Mouse (Mus musculus) hindbrain, embryonic 16.5 days (tissue): Measurements from ENCODE around the gene Mmp23. TPM values are rescaled to one million over a fixed set of nuclear protein-coding genes. Genes with fewer than 3 reads are reported as not detected.
"Not testable (repeated sequence)": the region's sequence is repeated elsewhere in the genome, so short reads cannot be mapped to it uniquely, and the experiment has no call there.

Experiments used
- ATAC-seq: fragments of 200-750 bp; cut with Nextera tagmentation; 2 replicates; pipeline ENCODE4 v1.8.0; 2017; ENCODE audit warnings: moderate TSS enrichment, moderate library complexity
- H3K27ac ChIP-seq: fragments of 300-500 bp; sonication (generic); 2 replicates; pipeline ENCODE4 v1.5.1; 2014; ENCODE audit warnings: low read depth, mild to moderate bottlenecking, control low read depth, low read length, moderate library complexity
- H3K27me3 ChIP-seq: fragments of 300-500 bp; sonication (generic); replicated peaks from 2 replicates; pipeline ENCODE4 v1.6.1; 2014; ENCODE audit warnings: low read length; ENCODE audit not compliant: control insufficient read depth, insufficient read depth
- H3K36me3 ChIP-seq: fragments of 300-500 bp; sonication (generic); 2 replicates; pipeline ENCODE4 v1.6.1; 2014; ENCODE audit warnings: mild to moderate bottlenecking, low read length, moderate library complexity, mixed read lengths; ENCODE audit not compliant: control insufficient read depth, insufficient read depth
- H3K4me1 ChIP-seq: fragments of 300-500 bp; sonication (generic); 2 replicates; pipeline ENCODE4 v1.6.1; 2014; ENCODE audit warnings: low read depth, low read length; ENCODE audit not compliant: control insufficient read depth, insufficient read depth
- H3K4me2 ChIP-seq: fragments of 300-500 bp; sonication (generic); 2 replicates; pipeline ENCODE4 v1.6.1; 2014; ENCODE audit warnings: mild to moderate bottlenecking, low read length, control low read depth, moderate library complexity
- H3K4me3 ChIP-seq: fragments of 300-500 bp; sonication (generic); 2 replicates; pipeline ENCODE4 v1.5.1; 2014; ENCODE audit warnings: mild to moderate bottlenecking, low read length, control low read depth, moderate library complexity
- H3K9ac ChIP-seq: fragments of 300-500 bp; sonication (generic); 2 replicates; pipeline ENCODE4 v1.6.1; 2014; ENCODE audit warnings: low read depth, mild to moderate bottlenecking, control low read depth, low read length, moderate library complexity
- H3K9me3 ChIP-seq: fragments of 300-500 bp; sonication (generic); 2 replicates; pipeline ENCODE4 v1.6.1; 2014; ENCODE audit warnings: mild to moderate bottlenecking, low read length, moderate library complexity; ENCODE audit not compliant: control insufficient read depth
- WGBS: fragments of 180-500 bp; shearing (Covaris S2); extraction: QIAGEN DNeasy Blood & Tissue Kit; methylation state at CpG from one replicate; pipeline ENCODE4 v1.1.7; 2014; 5-methylcytosine and 5-hydroxymethylcytosine counted together
- polyA plus RNA-seq: library from polyadenylated mRNA; unstranded; fragments of >200 nt; fragmentation: Nextera tagmentation; extraction: Ambion mirVana; gene quantifications from 2 replicates; pipeline ENCODE4 v1.2.1, GENCODE M21; 2015

Gene Mmp23
- polyA plus RNA-seq, 1 experiment from 2014 or later: 2.9 TPM

DNA sequence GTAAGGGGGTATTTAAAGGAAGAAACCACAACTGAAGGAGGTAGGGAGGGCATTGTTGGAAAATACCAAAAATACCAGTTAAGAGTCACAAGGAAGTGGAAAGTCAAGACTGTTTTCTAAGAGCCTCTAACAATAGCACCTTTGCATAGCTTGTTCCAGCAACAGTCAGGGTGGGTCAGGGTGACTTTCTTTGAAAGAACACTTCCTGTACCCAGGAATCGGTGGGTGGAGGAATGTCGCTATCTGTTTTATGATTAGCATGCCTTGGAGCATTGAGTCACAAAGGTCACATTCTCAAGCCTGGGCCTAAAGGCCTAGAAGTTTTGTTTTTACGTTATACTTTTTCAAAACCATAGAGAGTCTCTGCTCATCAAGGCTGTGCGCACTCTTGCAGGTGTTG, 34.6 kb upstream of the Mmp23 start:
- not testable (repeated sequence) for H3K9ac ChIP-seq, ATAC-seq, H3K4me1 ChIP-seq, H3K27ac ChIP-seq, H3K4me2 ChIP-seq, H3K36me3 ChIP-seq, H3K4me3 ChIP-seq, H3K27me3 ChIP-seq, H3K9me3 ChIP-seq
- WGBS: 96% methylated on average over 4 of the region's 4 CpGs

DNA sequence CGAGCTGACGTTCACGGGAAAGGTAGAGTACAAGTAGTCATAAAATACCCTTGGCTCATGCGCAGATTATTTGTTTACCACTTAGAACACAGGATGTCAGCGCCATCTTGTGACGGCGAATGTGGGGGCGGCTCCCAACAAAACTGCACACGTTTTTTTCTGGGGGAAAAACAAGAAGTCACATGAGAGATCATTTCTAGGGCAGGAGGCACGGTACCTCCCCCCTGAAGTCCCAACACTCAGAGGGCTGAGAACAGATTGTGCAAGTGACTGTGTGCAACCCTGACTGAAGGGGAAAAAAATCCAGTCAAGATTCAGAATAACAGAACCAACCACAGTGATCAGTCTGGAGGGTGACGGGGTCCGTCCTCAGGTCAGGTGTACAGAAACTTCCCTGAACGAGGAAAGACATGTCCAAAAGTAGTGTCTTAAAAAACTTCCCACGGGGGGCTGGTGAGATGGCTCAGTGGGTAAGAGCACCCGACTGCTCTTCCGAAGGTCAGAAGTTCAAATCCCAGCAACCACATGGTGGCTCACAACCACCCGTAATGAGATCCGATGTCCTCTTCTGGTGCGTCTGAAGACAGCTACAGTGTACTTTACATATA, 30.6 kb upstream of the Mmp23 start:
- H3K4me1 ChIP-seq, H3K4me2 ChIP-seq, H3K36me3 ChIP-seq, H3K4me3 ChIP-seq, H3K27me3 ChIP-seq, H3K9ac ChIP-seq, H3K27ac ChIP-seq, ATAC-seq, H3K9me3 ChIP-seq: not testable (repeated sequence)
- whole genome bisulfite sequencing: 89% methylated on average over 16 of the region's 19 CpGs

DNA sequence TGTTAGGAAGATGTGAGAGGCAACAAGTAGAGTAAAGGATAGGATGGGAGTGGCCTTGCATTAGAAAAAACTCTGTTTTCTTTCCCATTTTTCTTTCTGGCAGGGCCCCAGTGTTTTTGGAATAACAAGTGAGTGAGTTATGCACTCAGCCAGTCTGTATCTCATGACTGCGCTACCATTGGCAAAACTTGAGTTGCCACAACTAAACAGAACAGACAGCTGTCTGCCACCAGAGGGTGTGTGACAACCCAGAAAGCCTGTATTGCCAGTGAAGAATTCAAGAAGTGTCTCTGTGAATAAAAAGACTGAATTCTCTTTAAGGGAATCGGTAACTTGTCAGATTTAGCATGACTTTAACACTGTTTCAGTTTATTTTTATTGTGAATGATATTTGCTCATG, 22.8 kb upstream of the Mmp23 start:
- H3K4me2 ChIP-seq: no peak overlapping the region
- H3K27me3 ChIP-seq: 0 out of 2 replicates have a peak, but pooled peaks cover 2% of the 10 kb centered on the region
- H3K4me1 ChIP-seq: no peaks in the 10 kb centered on the region
- WGBS: 90% methylated on average over 2 of the region's 2 CpGs
- H3K9ac ChIP-seq: no peak overlapping the region
- H3K27ac ChIP-seq: no peak overlapping the region
- no peak for ATAC-seq
- H3K4me3 ChIP-seq: no peak overlapping the region
- H3K9me3 ChIP-seq: no peaks in the 10 kb centered on the region
- no peaks in the 10 kb centered on the region for H3K36me3 ChIP-seq

DNA sequence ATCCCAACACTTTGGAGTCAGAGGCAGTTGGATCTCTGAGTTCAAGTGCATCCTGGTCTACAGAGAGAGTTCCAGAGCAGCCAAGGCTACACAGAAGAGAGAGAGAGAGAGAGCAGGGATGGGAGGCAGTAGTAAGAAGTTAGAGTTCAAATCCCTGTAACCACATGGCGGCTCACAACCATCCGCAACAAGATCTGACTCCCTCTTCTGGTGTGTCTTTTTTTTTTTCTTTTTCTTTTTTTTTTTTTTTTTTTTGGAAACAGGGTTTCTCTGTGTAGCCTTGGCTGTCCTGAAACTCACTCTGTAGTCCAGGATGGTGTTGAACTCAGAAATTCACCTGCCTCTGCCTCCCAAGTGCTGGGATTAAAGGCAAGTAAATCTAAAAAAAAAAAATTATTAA, 18.9 kb upstream of the Mmp23 start:
- Histone ChIP-seq H3K9me3 (no peaks in the 10 kb centered on the region), H3K4me2 (no peak overlapping the region), H3K9ac (no peak overlapping the region), H3K4me3 (no peak overlapping the region), H3K36me3 (no peaks in the 10 kb centered on the region), H3K27me3 (0 out of 2 replicates have a peak, but pooled peaks cover 2% of the 10 kb centered on the region), H3K4me1 (peaks cover 6% of the 10 kb centered on the region), H3K27ac (no peak overlapping the region)
- WGBS: 65% methylated on average over 2 of the region's 2 CpGs
- no peak for ATAC-seq

DNA sequence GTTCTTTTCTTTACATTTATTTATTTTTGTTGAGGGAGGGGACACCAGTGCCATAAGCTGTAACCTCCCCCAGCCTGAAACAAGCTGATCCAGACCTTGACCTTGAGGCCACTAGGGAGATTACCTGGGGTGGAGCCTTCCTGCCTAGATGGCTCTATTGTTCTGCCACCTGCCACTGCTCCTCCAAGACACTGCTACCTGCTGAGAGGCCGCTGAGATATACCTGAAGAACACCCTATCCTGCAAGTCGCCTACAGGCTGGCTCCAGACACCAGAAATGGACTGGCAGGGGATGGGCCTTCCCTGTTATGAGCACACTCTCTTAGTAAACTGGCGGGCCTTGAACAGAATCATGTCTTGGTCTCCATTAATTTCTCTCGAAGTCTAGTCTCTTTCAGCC, 17.1 kb upstream of the Mmp23 start:
- H3K4me2 ChIP-seq, H3K36me3 ChIP-seq, H3K9me3 ChIP-seq, H3K4me3 ChIP-seq, ATAC-seq, H3K27ac ChIP-seq, H3K27me3 ChIP-seq, H3K9ac ChIP-seq, H3K4me1 ChIP-seq: not testable (repeated sequence)
- 56% methylated on average over 4 of the region's 4 CpGs for whole genome bisulfite sequencing

DNA sequence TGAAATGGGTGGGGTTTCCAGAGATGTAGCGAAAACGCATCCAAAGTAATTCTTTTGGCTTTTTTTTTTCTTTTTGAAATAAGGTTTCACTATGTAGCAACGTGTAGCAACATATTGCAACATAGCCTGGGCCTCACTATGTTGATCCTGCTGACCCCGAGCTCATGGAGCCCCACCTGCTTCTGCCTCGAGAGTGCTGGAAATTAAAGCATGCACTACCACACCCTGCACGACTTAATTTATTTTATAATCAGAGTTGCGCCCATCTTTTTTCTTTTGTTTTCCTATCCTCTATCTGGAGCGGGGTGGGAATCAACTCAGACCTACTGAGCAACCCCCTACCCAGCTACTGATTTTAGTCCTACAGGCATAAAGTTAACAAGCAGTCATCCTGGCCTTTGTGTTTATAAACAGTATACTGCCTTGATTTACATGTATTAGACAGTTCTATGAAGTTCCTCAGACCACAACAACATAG, 16.5 kb upstream of the Mmp23 start:
- Histone ChIP-seq H3K27ac (no peak overlapping the region; the same call in 1 of the 2 replicates), H3K4me1 (peaks cover 6% of the 10 kb centered on the region), H3K36me3 (0 out of 2 replicates have a peak, but pooled peaks cover 2% of the 10 kb centered on the region), H3K9me3 (no peaks in the 10 kb centered on the region), H3K9ac (peak overlapping the region; percentile 2; the same call in 1 of the 2 replicates), H3K4me2 (peak overlapping the region; percentile 52), H3K27me3 (0 out of 2 replicates have a peak, but pooled peaks cover 2% of the 10 kb centered on the region), H3K4me3 (peak overlapping the region; percentile 92)
- ATAC-seq: peak; percentile 1; the same call in 1 of the 2 replicates
- 2% methylated on average over 8 of the region's 8 CpGs for WGBS

DNA sequence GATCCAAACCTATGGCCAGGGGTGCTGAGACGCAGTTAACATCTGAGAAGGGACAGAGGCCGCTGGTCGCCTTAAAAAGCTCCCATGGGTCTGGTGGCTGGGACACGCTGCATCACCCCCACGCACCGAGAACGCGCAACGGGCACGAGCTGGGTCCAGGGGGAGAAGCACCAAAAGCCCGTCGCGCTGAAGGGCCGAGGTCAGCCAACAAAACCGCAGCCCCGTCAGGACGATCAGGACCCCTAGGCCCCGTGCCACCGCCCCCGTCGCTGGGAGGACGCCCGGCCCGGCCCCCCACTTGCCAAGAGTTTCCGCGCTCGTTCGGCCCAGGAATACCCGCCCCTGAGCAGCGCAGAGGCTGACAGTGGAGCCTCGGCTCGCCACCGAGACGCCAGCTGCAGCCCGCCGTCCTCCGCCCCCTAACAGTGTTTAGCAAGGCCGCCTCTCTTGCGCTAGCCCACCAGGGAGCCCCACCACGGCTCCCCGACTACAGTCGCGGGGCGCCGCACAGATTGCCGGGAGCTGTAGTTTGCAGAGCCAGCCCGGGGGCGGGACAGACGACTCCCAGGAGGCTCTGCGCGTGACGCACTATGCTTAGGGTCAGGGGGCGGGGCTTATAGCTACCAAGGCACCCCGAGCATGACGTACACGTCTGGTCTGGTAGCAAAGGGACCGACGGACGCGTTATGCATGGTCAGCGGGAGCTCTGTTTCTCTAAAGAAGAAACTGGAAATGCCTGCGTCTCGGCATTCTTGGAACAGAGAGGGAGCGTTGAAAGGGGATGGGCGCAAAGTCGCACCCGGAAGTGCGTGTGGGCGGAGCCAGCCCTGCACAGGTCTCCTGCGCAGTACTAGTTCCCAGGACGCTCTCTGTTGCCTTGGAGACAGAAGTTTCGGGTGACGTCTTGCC, 15.8 kb upstream of the Mmp23 start, which contains the start of gene Mib2:
Gene Mib2 (minus strand): TSS at position 510 of the 909 bp plus-strand sequence.
- Histone ChIP-seq H3K27ac (peak within 1 kb of the TSS; percentile 89), H3K9me3 (no peaks in the 10 kb centered on the region), H3K4me3 (peak within 1 kb of the TSS; percentile 92), H3K36me3 (0 out of 2 replicates have a peak, but pooled peaks cover 4% of the 10 kb centered on the region), H3K9ac (peak within 1 kb of the TSS; percentile 89), H3K4me2 (peak within 1 kb of the TSS; percentile 66), H3K27me3 (no peaks in the 10 kb centered on the region), H3K4me1 (peaks cover 6% of the 10 kb centered on the region)
- WGBS: under 1% methylated on average over 73 of the region's 73 CpGs
- peak; percentile 99 for ATAC-seq

DNA sequence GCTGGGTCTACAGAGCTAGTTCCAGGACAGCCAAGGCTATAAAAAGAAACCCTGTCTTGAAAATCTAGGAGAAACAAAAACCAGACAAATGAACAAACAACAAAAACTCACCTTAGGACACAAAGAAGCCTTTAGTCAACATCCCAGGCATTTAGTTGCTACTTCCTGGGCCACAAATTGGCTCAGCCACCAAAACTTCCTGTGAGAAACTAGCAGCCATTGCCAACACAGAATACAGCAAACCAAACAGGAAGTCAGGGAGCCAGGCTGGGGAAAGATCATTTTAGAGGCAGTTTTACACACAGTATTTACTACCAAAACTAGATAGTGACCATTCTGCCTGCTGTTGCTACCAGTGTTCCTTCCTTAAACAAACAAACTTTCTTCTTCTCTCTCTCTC, 13.7 kb upstream of the Mmp23 start:
- H3K27ac ChIP-seq: no peak overlapping the region
- no peaks in the 10 kb centered on the region for H3K27me3 ChIP-seq
- H3K36me3 ChIP-seq: peaks cover 6% of the 10 kb centered on the region; the same call in 1 of the 2 replicates
- H3K4me1 ChIP-seq: peaks cover 6% of the 10 kb centered on the region
- H3K4me2 ChIP-seq: no peak overlapping the region
- H3K9ac ChIP-seq: no peak overlapping the region
- H3K9me3 ChIP-seq: no peaks in the 10 kb centered on the region
- H3K4me3 ChIP-seq: no peak overlapping the region
- ATAC-seq: no peak

DNA sequence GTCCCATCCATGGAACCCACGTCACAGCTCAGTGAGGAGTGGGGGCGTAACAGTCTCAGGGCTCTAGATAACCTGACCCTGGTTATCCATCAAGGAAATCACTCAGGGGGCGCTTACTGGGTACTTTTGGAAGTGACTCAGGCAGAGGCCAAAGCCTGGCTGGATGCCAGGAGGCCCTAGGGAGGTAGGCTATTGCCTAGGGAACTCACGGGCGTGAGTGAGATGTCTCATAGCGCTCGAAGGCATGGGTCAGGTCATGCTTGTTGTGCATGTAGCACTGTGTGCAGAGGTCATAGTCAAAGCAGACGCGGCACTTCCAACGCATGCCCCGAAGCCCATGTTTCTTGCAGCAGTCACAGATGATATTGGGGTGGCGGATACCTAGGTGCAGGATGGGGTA, 7.5 kb upstream of the Mmp23 start:
- Histone ChIP-seq H3K4me3 (no peak overlapping the region), H3K36me3 (peaks cover 23% of the 10 kb centered on the region), H3K4me2 (no peak overlapping the region), H3K9ac (no peak overlapping the region), H3K4me1 (no peaks in the 10 kb centered on the region), H3K27me3 (peaks cover 13% of the 10 kb centered on the region), H3K27ac (no peak overlapping the region), H3K9me3 (no peaks in the 10 kb centered on the region)
- no peak for ATAC-seq
- 83% methylated on average over 12 of the region's 12 CpGs for whole genome bisulfite sequencing
